Mouse (Mus musculus) thymus, adult 2 months (tissue): ENCODE results near the gene Cxcl5.

Experiments
- CTCF ChIP-seq: fragments of 200-500 bp; IDR thresholded peaks from 2 replicates; pipeline ENCODE4 v1.5.1; 2012; ENCODE audit warnings: mild to moderate bottlenecking, control low read depth, low read length, moderate library complexity, borderline replicate concordance; ENCODE audit not compliant: control insufficient read depth, poor library complexity, insufficient read depth; ENCODE audit errors: extremely low read depth
- POLR2A ChIP-seq: fragments of 200-500 bp; IDR thresholded peaks from 2 replicates; pipeline ENCODE4 v1.6.1; 2012; ENCODE audit warnings: mild to moderate bottlenecking, low read length, control low read depth, moderate library complexity; ENCODE audit not compliant: control insufficient read depth, poor library complexity, insufficient read depth; ENCODE audit errors: extremely low read depth

DNA sequence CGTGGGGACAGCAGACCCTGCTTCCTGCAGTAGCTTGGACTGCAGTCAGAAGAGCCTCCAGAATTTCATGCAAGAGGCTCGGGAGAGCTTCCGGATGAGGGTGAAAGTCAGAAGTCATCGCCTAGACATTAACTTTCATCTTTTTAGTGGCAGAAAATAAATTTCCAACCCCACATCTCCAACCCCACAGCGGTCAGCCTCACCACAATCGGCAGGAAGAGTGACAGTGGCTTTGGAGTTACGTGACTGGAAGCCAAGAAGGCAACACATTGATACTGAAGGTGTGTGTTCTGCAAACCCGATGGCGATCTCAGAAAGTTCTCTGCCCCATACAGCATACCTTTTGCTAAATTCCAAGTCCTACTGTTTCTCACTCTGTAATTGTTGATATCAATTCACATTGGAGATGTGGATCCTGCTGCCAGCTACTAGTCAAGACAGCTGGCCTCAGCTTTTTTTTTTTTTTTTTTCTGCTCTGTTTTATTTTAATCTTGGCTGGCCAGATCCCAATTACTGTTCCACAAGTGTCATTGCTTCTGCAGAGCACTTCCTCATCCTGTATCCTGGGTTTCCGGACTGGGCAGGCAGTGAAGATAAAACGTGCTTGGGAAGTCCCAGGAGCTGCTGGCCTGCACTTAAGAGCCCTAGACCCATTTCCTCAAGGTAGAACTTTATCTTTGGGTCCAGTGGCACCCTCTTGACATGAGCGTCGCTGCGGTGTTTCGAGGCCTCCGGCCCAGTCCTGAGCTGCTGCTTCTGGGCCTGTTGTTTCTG is 12.9 kb downstream of the Cxcl5 start, which contains the start of gene Pf4:
- TF ChIP-seq CTCF (no peak), POLR2A (no peak)
